Mouse (Mus musculus) erythroblast, embryonic 14.5 days (primary cell): ENCODE measurements around the gene Iars. TPM values are rescaled to one million over a fixed set of nuclear protein-coding genes. Genes with fewer than 3 reads are reported as not detected.

Experiments used
- H3K27me3 ChIP-seq: 2 replicates; pipeline ENCODE4 v1.6.1; 2012; ENCODE audit warnings: inconsistent platforms; ENCODE audit not compliant: control insufficient read depth
- H3K36me3 ChIP-seq: 2 replicates; pipeline ENCODE4 v1.6.1; 2012; ENCODE audit warnings: mild to moderate bottlenecking, inconsistent platforms; ENCODE audit not compliant: control insufficient read depth
- H3K4me1 ChIP-seq: 2 replicates; pipeline ENCODE4 v1.6.1; 2012; ENCODE audit warnings: inconsistent platforms; ENCODE audit not compliant: control insufficient read depth
- H3K4me3 ChIP-seq: replicated peaks from 2 replicates; pipeline ENCODE3; 2012; ENCODE audit warnings: moderate library complexity, mild to moderate bottlenecking, inconsistent platforms
- H3K9me3 ChIP-seq: 2 replicates; pipeline ENCODE4 v1.6.1; 2012; ENCODE audit warnings: low read length, inconsistent platforms, mixed read lengths; ENCODE audit not compliant: control insufficient read depth
- GATA1 ChIP-seq: IDR thresholded peaks from 2 replicates; pipeline ENCODE4 v1.6.1; 2012; ENCODE audit warnings: low read length, inconsistent platforms, mixed read lengths
- TAL1 ChIP-seq: IDR thresholded peaks from 3 replicates; pipeline ENCODE4 v1.6.1; 2012; ENCODE audit warnings: low read length, inconsistent platforms, mixed read lengths
- polyA plus RNA-seq: library from polyadenylated mRNA; stranded (reverse); fragments of >175 nt; gene quantifications from 2 replicates; pipeline ENCODE4 v1.2.3, GENCODE M21; 2012

Iars gene
- polyA plus RNA-seq, 1 experiment: 1.2 TPM

GRCm38 (mm10) chr13:49652481-49653179 is 29.3 kb upstream of the Iars start, which contains the start of the genes Cenpp and Nol8:
Cenpp (minus strand) TSS chr13:49652785.
Nol8 (plus strand) TSS chr13:49653078.
- Histone ChIP-seq H3K27me3 (no peaks in the 10 kb centered on the region), H3K9me3 (no peaks in the 10 kb centered on the region), H3K4me3 (peak within 1 kb of the TSS; percentile 79), H3K36me3 (peaks cover 33% of the 10 kb centered on the region), H3K4me1 (peaks cover 27% of the 10 kb centered on the region)
- no peak for TF ChIP-seq TAL1
- TF ChIP-seq GATA1: no peak

- peaks cover 30% of the 10 kb centered on the region for H3K36me3 ChIP-seq
- TF ChIP-seq GATA1 (no peak), TAL1 (no peak)
- peaks cover 27% of the 10 kb centered on the region for H3K4me1 ChIP-seq
- no peaks in the 10 kb centered on the region for H3K9me3 ChIP-seq
- H3K4me3 ChIP-seq: peak overlapping the region; percentile 79
- H3K27me3 ChIP-seq: no peaks in the 10 kb centered on the region
These were observed 28.7 kb upstream of the Iars start for GRCm38 (mm10) chr13:49653180-49653541.

GRCm38 (mm10) chr13:49677793-49678192 is 4.1 kb upstream of the Iars start:
- Histone ChIP-seq H3K4me3 (no peak overlapping the region), H3K27me3 (no peaks in the 10 kb centered on the region), H3K36me3 (peaks cover 50% of the 10 kb centered on the region), H3K4me1 (peaks cover 14% of the 10 kb centered on the region), H3K9me3 (no peaks in the 10 kb centered on the region)
- TF ChIP-seq TAL1 (no peak), GATA1 (no peak)

DNA sequence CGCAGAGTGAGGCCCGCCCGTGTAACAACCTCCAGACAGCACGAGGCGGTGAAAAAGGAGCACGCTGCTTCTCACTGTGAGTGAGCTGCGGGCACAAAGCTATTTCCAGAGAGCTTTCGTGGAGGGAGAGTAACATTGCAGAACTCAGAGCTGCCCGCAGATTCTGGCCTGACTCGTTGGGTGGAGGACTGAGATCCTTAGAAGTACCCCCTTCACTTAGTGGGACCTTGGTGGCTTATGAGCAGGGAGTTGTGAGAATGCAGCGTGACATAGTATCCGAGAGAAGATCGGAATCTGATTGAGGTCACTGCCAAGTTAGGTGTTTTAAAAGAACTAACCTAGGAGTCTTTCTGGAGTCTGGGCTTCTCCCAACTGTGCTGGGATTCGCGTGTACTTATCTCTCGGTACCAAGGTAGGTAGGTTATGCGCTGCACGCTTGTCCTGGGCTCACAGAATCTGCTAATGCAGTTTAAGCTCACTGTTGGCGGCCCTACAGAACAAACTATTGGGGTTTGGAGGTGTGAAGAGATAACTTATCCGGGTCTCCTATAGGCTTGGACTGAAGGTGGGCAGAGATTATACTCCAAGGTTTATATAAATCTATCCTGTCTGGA is 440 bp downstream of the Iars start:
- TF ChIP-seq TAL1: no peak
- no peak for TF ChIP-seq GATA1
- H3K27me3 ChIP-seq: no peaks in the 10 kb centered on the region
- peak overlapping the region; percentile 91 for H3K4me3 ChIP-seq
- H3K9me3 ChIP-seq: no peaks in the 10 kb centered on the region
- H3K4me1 ChIP-seq: peaks cover 38% of the 10 kb centered on the region
- peaks cover 59% of the 10 kb centered on the region for H3K36me3 ChIP-seq

- H3K4me3 ChIP-seq: no peak overlapping the region
- TF ChIP-seq GATA1 (no peak), TAL1 (no peak)
- H3K27me3 ChIP-seq: no peaks in the 10 kb centered on the region
- peaks cover 64% of the 10 kb centered on the region for H3K36me3 ChIP-seq
- no peaks in the 10 kb centered on the region for H3K9me3 ChIP-seq
- H3K4me1 ChIP-seq: peaks cover 38% of the 10 kb centered on the region
These were observed 2.4 kb downstream of the Iars start for GRCm38 (mm10) chr13:49684266-49684665.

- Histone ChIP-seq H3K36me3 (peaks cover 76% of the 10 kb centered on the region), H3K9me3 (no peaks in the 10 kb centered on the region), H3K4me3 (no peak overlapping the region), H3K4me1 (no peaks in the 10 kb centered on the region; the same call in 1 of the 2 replicates), H3K27me3 (no peaks in the 10 kb centered on the region)
- TF ChIP-seq GATA1 (no peak), TAL1 (no peak)
These were observed 9.2 kb downstream of the Iars start for GRCm38 (mm10) chr13:49691056-49691455.

DNA sequence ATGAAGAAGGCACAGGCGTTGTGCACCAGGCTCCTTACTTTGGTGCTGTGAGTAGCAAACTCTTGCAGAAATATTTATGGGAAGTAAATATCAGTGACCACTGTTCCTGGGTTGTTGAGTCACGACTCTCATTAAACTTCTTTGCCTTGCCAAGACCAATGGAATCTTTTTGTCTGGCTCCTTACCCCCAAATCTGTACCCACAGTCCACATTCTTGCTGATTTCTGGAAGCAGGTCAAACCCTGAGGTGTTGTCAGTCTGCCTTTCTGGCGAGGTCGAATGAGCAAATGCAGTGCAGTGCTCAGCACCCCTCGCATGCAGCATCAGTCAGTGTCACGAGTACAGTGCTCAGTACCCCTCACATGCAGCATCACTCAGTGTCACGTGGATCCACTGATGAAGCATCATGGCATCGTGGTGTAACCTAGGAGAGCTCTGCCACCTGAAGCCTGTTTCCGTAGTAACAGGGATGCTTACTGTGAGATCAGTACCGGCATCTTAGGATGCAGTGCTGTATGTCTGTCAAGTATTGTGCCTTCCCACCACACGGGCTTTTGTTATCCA is 21.4 kb downstream of the Iars start:
- TF ChIP-seq TAL1 (no peak), GATA1 (no peak)
- Histone ChIP-seq H3K36me3 (peaks cover 82% of the 10 kb centered on the region), H3K4me3 (no peak overlapping the region), H3K27me3 (no peaks in the 10 kb centered on the region), H3K4me1 (no peaks in the 10 kb centered on the region), H3K9me3 (no peaks in the 10 kb centered on the region)

DNA sequence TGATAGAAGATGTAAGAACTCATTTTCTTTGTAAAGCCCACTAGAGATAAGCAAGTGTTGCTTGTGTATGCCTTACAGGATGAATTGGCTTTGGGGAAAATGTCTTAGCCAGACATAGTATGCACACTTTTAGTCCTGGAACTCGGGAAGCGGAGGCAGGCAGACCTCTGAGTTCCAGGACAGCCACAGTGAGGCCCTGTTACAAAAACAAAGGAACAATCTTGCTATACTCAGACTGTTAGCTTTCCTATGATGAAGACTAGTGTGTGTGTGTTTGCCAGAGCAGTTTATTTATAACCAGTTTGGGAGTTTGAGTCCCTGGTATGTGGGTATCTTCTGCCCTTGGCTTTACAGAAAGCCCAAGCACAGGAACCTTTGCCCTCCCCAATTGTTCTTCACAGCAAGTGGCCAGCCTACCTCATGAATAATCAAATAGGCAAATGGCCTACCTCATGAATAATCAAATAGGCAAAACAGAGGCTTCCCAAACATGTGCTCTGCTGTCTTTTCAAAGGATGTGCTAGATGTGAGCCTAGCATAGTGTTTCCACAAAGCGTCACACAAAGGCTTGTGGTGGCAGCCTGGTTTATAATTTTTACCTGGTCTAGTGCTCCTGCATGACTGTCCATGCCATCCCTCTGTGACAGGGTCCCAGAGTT is 24.3 kb downstream of the Iars start:
- TF ChIP-seq TAL1: no peak
- TF ChIP-seq GATA1: no peak
- Histone ChIP-seq H3K4me1 (peaks cover 5% of the 10 kb centered on the region), H3K4me3 (no peak overlapping the region), H3K36me3 (peaks cover 98% of the 10 kb centered on the region), H3K9me3 (no peaks in the 10 kb centered on the region), H3K27me3 (no peaks in the 10 kb centered on the region)

GRCm38 (mm10) chr13:49708311-49708710 is 26.4 kb downstream of the Iars start:
- H3K36me3 ChIP-seq: peaks cover 98% of the 10 kb centered on the region
- no peaks in the 10 kb centered on the region for H3K27me3 ChIP-seq
- H3K4me1 ChIP-seq: peaks cover 17% of the 10 kb centered on the region
- H3K9me3 ChIP-seq: no peaks in the 10 kb centered on the region
- TF ChIP-seq GATA1 (no peak), TAL1 (no peak)
- no peak overlapping the region for H3K4me3 ChIP-seq
